Mouse (Mus musculus) frontal cortex, postnatal 25 days (tissue): Measurements from ENCODE around the gene Dync1li2.

ENCODE experiments used
- DNase-seq, 2 experiments: peaks; one replicate each; pipeline ENCODE4 v3.0.0; 2022; ENCODE audit warnings: low spot score in 2 of 2

Dync1li2 gene

DNA sequence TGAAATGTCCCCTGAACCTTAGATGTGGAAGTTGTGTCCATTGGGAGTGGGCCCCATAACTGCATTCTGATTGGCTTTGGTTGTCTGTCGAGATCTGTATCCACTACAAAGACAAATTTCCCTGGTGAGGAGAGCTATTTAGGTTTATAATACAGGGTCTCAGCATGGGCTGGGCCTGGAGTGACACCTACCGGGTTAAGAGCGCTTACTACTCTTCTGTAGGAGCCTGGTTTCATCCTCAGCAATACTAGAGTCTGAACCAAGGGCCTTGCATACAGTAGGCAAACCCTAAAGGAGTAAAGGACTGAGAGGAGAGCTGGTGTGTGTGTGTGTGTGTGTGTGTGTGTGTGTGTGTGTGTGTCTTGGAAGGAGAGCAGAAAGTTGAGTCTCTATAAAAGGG is 28.6 kb downstream of the Dync1li2 start:
- DNase-seq: no peak

DNA sequence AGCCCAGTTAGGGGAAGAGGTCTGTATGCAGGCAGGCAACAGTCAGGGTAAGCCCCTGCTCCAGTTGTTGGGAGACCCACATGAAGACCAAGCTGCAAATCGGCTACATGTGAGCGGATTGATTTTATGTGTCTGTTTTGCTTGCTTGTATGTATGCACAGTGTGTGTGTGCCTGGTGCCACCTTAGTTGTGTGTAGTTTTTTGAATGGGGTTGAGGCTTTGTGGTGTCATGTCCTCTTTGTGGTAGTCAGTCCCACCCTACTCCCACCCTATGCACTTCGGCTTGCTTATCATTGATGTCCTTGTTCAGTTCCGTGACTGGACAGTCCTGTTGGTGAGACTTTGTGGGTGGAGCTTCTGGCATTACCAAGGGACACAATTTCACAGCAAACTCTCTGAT is 29.1 kb downstream of the Dync1li2 start:
- DNase-seq: no peak

DNA sequence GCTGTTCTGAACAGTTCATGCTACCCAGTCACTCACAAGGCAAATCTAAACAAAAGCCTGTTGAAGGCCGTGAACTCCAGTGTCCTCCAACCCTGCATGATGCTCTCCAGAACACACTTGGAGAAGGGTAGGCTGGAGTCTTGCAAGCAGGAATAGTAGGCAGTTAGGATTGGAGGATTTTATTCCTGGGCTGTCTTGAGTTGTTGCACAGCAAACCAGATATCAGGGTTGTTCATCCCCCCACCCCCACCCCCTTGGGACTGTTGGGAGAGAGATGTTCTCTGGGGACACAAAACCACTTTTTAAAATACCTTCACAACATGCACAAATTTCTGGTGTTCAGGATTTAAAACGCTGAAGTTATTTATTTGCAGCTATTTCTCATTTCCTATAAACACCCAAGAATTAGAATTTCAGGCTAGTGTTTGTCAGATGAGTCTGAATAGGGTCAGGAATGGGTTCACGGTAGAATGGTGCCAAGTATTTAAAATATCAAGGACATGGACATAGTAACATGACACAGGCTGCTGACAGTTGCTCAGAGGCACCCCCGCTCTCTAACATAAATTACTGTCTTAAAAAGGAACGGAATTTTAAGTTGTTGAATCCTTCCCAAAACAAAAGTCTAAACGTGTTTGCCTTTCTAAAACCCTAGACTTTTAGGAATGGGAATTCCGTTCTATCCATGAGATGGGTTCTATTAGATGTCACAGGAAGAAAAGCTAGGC is 29.9 kb downstream of the Dync1li2 start:
- no peak for DNase-seq

- DNase-seq: no peak
Measured at GRCm38 (mm10) chr8:104411972-104412371, 30.9 kb downstream of the Dync1li2 start.

DNA sequence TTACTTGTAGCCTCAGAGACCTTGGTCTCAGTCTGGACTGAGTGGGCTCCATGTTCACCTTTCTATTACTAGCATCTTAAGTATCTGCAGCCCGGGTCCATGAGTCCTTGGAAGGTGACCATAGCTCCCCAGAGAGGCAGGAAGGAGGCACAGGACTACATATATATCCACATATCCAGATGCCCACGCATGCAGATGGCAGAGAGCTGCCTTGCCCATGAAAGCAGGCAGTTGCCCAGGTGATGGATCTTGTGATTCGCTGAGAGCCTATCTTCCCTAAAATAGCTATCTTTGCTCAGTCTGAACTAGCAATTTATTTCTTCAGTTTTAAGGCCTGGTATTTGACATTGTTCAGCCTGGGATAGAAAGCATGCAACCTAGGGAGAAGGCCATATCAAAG is 31.4 kb downstream of the Dync1li2 start:
- DNase-seq: peak; percentile 32 to 56

DNA sequence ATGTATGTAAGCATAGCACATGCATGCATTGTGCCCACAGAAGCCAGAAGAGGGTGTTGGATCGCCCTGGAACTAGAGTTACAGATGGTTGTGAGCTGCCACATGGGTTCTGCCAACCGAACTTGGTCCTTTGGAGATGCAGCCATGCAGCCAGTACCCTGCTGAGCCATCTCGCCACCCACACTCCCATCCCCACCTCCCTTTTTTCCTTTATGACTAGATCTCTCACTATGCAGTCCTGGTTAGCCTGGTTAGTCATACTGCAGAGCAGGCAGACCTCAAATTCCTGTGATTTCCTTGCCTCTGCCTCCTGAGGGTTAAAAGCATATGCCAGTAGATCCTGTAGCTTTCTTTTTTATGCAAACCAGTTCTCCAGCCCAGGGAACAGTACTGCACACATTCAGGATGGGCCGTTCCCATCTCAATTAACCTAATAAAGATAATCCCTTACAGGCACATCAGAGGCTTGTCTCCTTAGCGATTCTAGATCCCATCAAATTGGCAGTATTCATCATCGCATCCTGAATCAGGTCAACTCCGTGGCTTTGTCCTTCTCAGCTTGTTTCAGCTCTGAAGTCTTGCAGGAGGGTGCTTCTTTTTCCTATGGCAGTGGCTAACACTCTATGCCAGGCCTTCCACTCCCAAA is 32.1 kb downstream of the Dync1li2 start:
- no peak for DNase-seq

DNA sequence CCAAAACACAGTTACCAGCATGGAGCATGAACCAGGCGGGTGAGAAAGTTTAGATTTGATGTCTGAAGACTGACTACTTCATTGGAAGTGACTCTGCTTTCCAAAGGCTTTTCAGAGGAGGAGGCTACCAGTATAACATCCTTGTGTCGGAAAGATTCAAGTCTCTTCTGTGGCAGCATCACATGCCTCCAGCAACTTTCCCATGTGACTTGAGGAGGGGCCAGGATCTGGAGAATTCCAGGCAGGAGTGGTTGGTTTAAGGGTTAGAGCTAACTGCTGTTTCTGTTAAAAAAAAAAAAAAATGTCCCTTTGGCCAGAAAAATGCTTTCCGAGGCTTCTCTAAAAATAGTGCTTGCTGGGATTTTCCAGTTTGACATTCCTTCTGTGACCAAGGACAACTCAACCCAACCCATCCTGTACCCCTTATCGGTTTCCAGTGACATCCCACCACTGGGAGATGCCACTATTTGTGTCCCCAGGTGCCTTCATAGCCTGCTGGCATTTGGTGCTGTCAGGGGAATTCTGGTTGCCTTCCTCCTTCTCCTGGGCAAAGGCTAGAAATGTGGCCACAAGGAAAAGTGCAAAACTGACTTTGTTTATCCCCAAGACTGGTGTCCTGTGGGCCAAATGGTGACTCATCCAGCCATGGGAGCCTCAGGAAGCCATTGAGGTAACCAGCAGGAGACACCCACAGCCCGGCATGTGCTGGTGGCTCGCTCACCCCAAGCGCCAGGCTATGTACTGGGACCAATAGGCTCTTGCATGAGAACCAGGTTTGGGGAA is 34.3 kb downstream of the Dync1li2 start:
- DNase-seq: no peak

DNA sequence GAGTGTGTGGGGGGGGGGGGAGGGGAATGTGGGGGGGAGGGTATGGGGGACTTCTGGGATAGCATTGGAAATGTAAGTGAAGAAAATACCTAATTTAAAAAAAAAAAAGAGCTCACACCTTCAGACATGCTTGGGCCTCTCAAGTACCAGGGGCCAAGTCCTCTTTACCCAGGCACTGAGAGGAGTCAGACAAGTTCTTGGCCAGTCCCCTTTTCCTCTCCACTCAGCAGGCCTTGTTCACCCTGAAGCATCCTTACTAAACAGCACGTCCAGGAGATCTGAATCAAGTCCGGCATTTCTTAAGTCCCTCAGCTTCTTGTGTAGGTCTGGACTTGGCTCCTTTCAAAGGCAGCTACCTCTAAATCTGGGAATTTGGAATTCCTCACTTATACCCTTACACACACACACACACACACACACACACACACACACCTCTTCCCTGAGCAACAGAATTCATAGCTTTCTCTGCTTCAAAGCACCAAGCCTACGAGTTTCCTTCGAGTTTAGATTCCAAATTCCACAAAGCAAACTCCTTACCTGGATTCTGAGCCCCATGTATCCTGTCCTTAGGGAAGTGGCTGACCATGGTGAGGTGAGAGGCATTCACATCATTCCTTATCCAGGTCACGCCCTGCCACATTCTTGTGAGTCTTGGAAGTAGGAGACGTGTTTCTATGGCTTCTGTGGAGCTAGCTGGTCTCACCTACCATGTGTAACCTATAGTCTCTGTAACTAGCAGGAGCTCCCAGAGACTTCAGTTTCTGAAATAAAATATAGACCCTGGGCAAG is 36.3 kb downstream of the Dync1li2 start:
- DNase-seq: no peak

- no peak for DNase-seq
Measured at GRCm38 (mm10) chr8:104405430-104406187, 37.2 kb downstream of the Dync1li2 start.

GRCm38 (mm10) chr8:104403596-104403995 is 39.3 kb downstream of the Dync1li2 start:
- no peak for DNase-seq

GRCm38 (mm10) chr8:104395703-104396357 is 47.0 kb downstream of the Dync1li2 start, which contains the start of gene Cmtm4:
Gene Cmtm4, minus strand, starts transcription at chr8:104395807.
- no peak for DNase-seq

DNA sequence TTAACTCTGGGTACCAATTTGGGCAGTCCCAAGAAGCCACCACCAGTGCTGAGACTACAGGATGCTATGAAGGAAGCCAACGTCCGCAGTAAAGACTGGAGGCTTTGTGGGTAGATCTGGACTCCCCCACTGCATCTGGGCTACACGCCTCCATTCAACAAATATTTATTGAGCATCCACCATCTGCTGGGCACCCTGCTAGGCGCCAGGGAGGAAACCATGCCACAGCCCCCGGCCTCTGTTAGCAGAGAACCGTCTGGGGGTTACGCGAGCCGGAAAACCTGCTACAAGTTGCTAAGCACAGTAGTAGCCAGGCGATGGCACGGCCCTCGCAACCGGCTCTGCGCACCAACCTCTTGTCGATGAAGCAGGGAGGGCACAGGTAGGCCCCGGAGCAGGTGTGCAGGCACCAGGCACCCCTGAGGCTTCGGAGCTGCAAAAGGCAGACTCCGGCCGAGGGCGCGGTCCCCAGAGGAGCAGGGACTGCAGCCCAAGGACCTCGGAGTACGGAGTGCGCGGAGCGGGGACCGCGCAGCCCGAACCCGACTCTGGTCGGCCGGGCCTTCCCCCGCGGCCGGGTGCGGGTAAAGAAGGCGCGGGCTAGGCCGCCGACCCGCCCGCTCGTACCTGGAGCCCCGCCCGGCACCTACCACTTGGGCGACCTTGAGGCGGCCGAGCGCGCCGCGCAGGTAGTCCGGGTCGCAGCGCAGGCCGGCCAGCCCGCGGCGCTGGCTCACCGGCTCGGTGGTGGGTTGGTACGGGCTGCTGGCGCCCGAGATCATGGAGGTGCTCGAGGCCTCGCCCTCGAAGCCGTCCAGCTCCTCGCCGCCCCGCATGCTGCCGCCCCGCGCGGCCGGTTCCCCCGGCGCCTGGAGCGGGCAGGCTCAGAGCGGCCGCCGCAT is 47.8 kb downstream of the Dync1li2 start:
- DNase-seq: no peak

DNA sequence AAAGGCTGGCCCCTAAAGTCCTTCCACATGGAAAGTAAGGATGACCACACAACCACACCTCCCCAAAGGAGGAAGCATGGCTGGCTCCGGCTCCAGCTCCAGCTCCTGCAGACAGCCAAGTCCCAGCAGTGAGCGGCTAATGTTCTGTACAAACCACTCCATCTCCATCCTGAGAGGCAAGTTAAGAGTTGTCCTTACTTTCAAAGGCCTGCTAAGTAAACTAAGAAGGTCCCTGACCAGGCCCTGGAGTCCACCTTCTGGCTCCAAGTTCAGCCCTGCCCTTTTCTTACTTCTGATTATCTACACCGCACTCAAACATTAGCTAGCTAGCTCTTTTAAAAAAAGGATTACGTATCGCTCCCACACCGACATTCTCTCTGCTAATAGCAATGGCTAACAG is 49.1 kb downstream of the Dync1li2 start:
- no peak for DNase-seq

- DNase-seq: no peak
Measured at GRCm38 (mm10) chr8:104393139-104393538, 49.7 kb downstream of the Dync1li2 start.

- DNase-seq: no peak
Measured at GRCm38 (mm10) chr8:104390245-104390644, 52.6 kb downstream of the Dync1li2 start.

- DNase-seq: no peak
Measured at GRCm38 (mm10) chr8:104387980-104388379, 54.9 kb downstream of the Dync1li2 start.

- DNase-seq: no peak
Measured at GRCm38 (mm10) chr8:104387501-104387900, 55.3 kb downstream of the Dync1li2 start.

DNA sequence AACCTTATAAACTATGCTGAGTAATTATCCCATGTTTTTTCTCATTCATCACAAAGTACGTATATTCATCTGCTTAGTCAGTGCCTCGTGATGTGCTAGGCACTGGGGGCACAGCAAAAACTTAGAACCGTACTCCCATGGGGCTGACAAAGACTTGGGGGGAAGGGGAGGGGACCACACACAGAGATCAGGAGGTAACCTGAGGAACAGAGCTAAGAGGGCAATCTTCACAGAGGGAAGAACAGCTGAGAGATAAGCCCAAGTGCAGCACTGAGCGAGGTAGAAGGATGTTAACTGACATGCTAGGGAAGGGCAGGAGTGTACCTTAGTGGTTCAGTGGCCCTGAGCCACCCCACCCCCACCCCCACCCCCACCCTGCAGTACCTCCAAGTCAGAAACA is 56.2 kb downstream of the Dync1li2 start:
- DNase-seq: no peak

- no peak for DNase-seq
Measured at GRCm38 (mm10) chr8:104383977-104384376, 58.9 kb downstream of the Dync1li2 start.

DNA sequence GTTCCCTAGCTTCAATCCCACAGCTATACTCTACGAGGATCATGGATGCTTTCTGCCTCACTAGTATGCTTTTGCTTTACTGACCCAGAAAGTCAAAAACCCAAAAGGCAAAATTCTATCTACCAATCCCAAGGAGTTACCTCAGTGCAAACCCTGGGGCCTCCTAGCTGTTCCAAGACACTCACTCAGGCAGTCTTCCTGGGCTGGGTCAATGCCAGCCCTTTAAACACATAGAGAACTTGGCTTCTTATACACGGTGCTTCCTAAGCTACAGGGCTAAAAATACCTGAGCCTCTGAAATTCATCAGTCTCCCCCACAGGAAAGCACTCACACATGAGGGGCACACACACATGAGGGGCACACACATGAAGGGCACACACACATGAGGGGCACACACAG is 59.6 kb downstream of the Dync1li2 start:
- no peak for DNase-seq
